Mouse (Mus musculus): ENCODE results near the gene Plekho2.

The Plekho2 gene

GRCm38 (mm10) chr9:65579781-65580371 lies at the start of gene Plekho2:
Gene Plekho2 (minus strand): TSS chr9:65580040.
- peak; percentile 89 for DNase-seq

- DNase-seq = no peak
These were observed 49.4 kb upstream of the Plekho2 start, which contains the start of gene Rbpms2 for GRCm38 (mm10) chr9:65629025-65629766. Gene Rbpms2 (plus strand): TSS chr9:65629648.

- no peak for DNase-seq
These were observed 44.4 kb upstream of the Plekho2 start for GRCm38 (mm10) chr9:65624266-65624665.

- DNase-seq = no peak
These were observed 43.0 kb upstream of the Plekho2 start for GRCm38 (mm10) chr9:65622826-65623225.

- no peak for DNase-seq
These were observed 41.8 kb upstream of the Plekho2 start for GRCm38 (mm10) chr9:65621666-65622065.

- DNase-seq = no peak
These were observed 41.4 kb upstream of the Plekho2 start for GRCm38 (mm10) chr9:65621196-65621595.

- DNase-seq = no peak
These were observed 39.5 kb upstream of the Plekho2 start for GRCm38 (mm10) chr9:65619311-65619710.

- no peak for DNase-seq
These were observed 33.3 kb upstream of the Plekho2 start for GRCm38 (mm10) chr9:65613098-65613497.

GRCm38 (mm10) chr9:65611969-65612486 lies 32.2 kb upstream of the Plekho2 start:
- no peak for DNase-seq

GRCm38 (mm10) chr9:65607120-65607519 lies 27.3 kb upstream of the Plekho2 start:
- no peak for DNase-seq

GRCm38 (mm10) chr9:65606321-65607109 lies 26.7 kb upstream of the Plekho2 start:
- no peak for DNase-seq

GRCm38 (mm10) chr9:65605471-65606136 lies 25.8 kb upstream of the Plekho2 start:
- DNase-seq = peak; percentile 32

GRCm38 (mm10) chr9:65603401-65604102 lies 23.7 kb upstream of the Plekho2 start:
- DNase-seq = no peak

- no peak for DNase-seq
These were observed 21.1 kb upstream of the Plekho2 start for GRCm38 (mm10) chr9:65600951-65601350.

GRCm38 (mm10) chr9:65598765-65599249 lies 19.0 kb upstream of the Plekho2 start:
- peak; percentile 33 for DNase-seq

GRCm38 (mm10) chr9:65593596-65593995 lies 13.8 kb upstream of the Plekho2 start:
- DNase-seq = no peak

GRCm38 (mm10) chr9:65592721-65593120 lies 12.9 kb upstream of the Plekho2 start:
- DNase-seq = no peak

GRCm38 (mm10) chr9:65589091-65589490 lies 9.3 kb upstream of the Plekho2 start:
- DNase-seq = no peak

- no peak for DNase-seq
These were observed 7.9 kb upstream of the Plekho2 start for GRCm38 (mm10) chr9:65587573-65588358.

- no peak for DNase-seq
These were observed 7.4 kb upstream of the Plekho2 start for GRCm38 (mm10) chr9:65587270-65587572.

Data from right cerebral cortex, adult 18-20 months (tissue).